Mouse (Mus musculus): Measurements from ENCODE around the gene Fra10ac1. TPM values are rescaled to one million over a fixed set of nuclear protein-coding genes. Genes with fewer than 3 reads are reported as not detected.

Fra10ac1 gene
- 16.8 TPM for total RNA-seq (2023)

DNA sequence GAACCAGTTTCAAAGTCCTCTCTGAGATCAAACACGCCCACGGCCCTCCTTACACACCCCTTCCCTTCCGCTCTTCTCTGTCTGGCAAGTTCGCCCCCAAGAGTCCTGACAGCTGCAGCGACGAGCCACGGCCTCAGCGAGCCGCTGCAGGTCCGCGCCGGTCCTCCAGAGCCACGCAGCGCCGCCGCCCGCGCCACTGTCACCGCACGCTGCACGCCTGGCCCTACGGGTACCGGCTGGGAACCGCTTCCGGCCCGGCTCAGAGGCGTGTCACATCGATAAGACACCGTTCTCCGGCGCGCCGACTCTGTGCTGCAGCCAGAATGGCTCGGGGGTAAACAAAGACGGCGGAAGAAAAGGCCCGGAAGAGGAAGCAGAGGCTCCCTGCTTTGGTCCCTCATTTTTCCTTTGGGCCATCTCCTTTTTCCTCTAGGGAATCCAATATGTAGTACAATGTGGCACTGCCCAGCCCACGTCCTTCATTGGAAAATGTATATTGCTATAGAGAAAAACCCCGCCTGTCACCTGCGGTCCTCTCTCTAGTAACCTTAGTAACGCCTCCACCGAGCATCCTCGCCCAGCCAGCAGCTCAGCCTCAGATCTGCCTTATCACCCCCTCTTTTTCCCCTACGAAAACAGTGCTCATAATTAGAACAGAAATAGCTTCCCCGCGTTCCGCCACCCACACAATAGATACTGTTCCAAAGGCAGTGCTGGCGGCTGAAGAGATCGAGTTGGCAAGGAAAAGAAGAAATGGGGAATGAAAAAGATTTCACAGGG, at the start of gene Fra10ac1:
Gene Fra10ac1 (minus strand): TSS at position 252 of the 780 bp plus-strand sequence.

DNA sequence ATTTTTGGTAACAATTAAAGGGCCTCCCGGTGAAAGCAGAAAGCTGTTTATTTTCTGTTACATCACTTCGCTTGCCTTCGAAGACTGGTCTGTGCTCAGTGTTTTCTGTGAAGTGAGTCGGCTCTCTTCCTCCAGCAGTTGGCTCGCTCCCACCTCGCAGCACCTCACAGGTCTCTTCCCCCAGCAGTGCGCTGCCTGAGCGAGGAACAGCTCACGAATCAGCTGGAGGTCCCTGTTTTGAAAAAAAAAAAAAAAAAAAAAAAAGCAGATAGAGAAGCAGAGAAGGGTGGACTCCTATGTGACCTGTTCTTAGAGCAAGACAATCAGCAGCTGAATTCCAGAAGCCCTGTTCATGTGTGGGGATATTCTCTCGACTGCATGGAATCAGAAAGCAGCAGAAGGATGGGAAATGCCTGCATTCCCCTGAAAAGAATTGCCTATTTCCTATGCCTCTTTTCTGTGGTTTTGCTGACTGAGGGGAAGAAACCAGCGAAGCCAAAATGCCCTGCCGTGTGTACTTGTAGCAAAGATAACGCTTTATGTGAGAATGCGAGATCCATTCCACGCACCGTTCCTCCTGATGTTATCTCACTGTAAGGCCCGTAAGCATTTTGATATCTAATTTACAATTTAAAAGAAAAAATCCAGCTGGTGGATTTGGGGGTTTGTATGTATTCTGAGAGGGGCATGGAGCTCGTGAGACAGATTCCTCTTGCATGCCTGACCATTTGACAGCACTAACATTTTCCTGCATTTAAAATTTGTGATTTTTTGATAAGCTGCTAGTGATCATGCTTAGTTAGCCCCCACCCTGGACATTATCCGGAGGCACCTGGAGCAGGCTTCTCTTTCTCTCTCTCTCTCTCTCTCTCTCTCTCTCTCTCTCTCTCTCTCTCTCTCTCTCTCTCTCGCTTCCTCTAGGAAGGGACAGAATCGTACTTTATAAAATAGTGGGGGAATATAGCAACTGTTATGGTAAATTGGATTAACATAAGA, 40.8 kb upstream of the Fra10ac1 start, which contains the start of gene Lgi1:
Gene Lgi1 (plus strand): TSS at position 32 of the 996 bp plus-strand sequence.

Other genes starting within 250 kb of the Fra10ac1 start
- gene Myof, start 180.6 kb downstream of the Fra10ac1 start, total RNA-seq (2023): 6.1 TPM
- 0.77 TPM for gene Cep55, start 169.1 kb downstream of the Fra10ac1 start, total RNA-seq (2023)
- gene Ffar4, start 127.1 kb downstream of the Fra10ac1 start, total RNA-seq (2023): not detected
- not detected for gene Rbp4, start 98.9 kb downstream of the Fra10ac1 start, total RNA-seq (2023)
- not detected for gene Pde6c, start 91.4 kb downstream of the Fra10ac1 start, total RNA-seq (2023)
- gene Lgi1, start 40.4 kb upstream of the Fra10ac1 start, total RNA-seq (2023): not detected
- 18.9 TPM for gene Slc35g1, start 171.8 kb upstream of the Fra10ac1 start, total RNA-seq (2023)